15 mouse cellular contexts compared by ENCODE assay signal in genomic region chr1:107562110-107562509, GRCm38 (mm10). TPM values are rescaled to one million over a fixed set of nuclear protein-coding genes. Genes with fewer than 3 reads are reported as not detected.
DNase-seq lines count a peak whose midpoint lies in the region; ATAC-seq and TF ChIP-seq lines count a peak whose summit lies in the region.
"Had no signal": no experiment of that assay in that cellular context is flagged by ENCODE, and none has a peak within 500 bp of the region (broad histone marks: within the 10 kb centered on the region; RNA-seq: fewer than 3 reads in every experiment).

No protein-coding gene starts in this region.

- no peaks in the 10 kb centered on the region for H3K27me3 ChIP-seq in kidney, adult 2 months (replicated peaks; ENCODE audit: control insufficient read depth, insufficient read depth, low read length)
- H3K27me3 ChIP-seq: hindbrain, embryonic 15.5 days; liver, embryonic 13.5 days; stomach, embryonic 15.5 days had no signal

- H3K27ac ChIP-seq in gastrocnemius, adult 2 months: no peak overlapping the region
- no peak overlapping the region for H3K27ac ChIP-seq in kidney, adult 2 months (ENCODE audit: insufficient read depth, low read depth, low read length)
- H3K27ac ChIP-seq: hindbrain, embryonic 15.5 days; liver, embryonic 13.5 days; stomach, embryonic 15.5 days had no signal

- intact Hi-C loops in gastrocnemius, adult 2 months (cut with DNase I): no loop called here
- intact Hi-C loops in left cerebral cortex, postnatal 14 days (cut with DNase I): loop anchor here (5.0 kb wide), 3 partner anchors 80 to 545 kb away; no protein-coding TSS in a partner anchor

- H3K4me1 ChIP-seq in kidney, adult 2 months (ENCODE audit: control insufficient read depth, insufficient read depth, low read length): no peaks in the 10 kb centered on the region
- H3K4me1 ChIP-seq: hindbrain, embryonic 15.5 days; liver, embryonic 13.5 days; stomach, embryonic 15.5 days had no signal

- H3K4me3 ChIP-seq in gastrocnemius, adult 2 months: no peak overlapping the region
- H3K4me3 ChIP-seq in kidney, adult 2 months (ENCODE audit: insufficient read depth, low read depth, low read length): no peak overlapping the region
- H3K4me3 ChIP-seq: hindbrain, embryonic 15.5 days; liver, embryonic 13.5 days; stomach, embryonic 15.5 days had no signal

- H3K36me3 ChIP-seq in kidney, adult 2 months (ENCODE audit: control insufficient read depth, insufficient read depth, low read length): no peaks in the 10 kb centered on the region
- H3K36me3 ChIP-seq: hindbrain, embryonic 15.5 days; liver, embryonic 13.5 days; stomach, embryonic 15.5 days had no signal

- no peak for DNase-seq in gastrocnemius, adult 2 months
- DNase-seq in gastrocnemius, postnatal 10 days: no peak
- DNase-seq in left cerebral cortex, postnatal 14 days (ENCODE audit: low spot score in 2 of 2): peak; percentile 56
- no peak for DNase-seq in left cerebral cortex, adult 11 months (ENCODE audit: low spot score)
- DNase-seq in A20 (ENCODE audit: low read depth, low spot score): peak; percentile 22
- no peak for DNase-seq in adrenal gland, postnatal 25 days
- no peak for DNase-seq in kidney, adult 2 months
- DNase-seq: adrenal gland, postnatal 10 days; liver, embryonic 13.5 days; right cerebral cortex, postnatal 4 days; thymus, postnatal 36 days had no signal

- 73% methylated on average over 1 of the region's 1 CpGs for WGBS in kidney, adult 2 months

- peak; percentile 19; the same call in 1 of the 2 replicates for TF ChIP-seq CTCF in gastrocnemius, adult 2 months (IDR thresholded peaks at IDR 0.05)
- TF ChIP-seq CTCF in kidney, adult 2 months (conservative IDR thresholded peaks at IDR 0.05; ENCODE audit: insufficient read depth, insufficient read length, low read depth, low read length): no peak

- TF ChIP-seq POLR2A in kidney, adult 2 months (IDR thresholded peaks at IDR 0.05; ENCODE audit: low read depth, low read length): no peak

- ATAC-seq in common myeloid progenitor, adult 5-6 weeks (replicated peaks; ENCODE audit: low read depth, poor library complexity, severe bottlenecking): peak; percentile 73

RNA-seq across cellular contexts. Expression of gene Serpinb8, which starts 27.7 kb away (rescaled TPM):
- total RNA-seq in gastrocnemius, adult 2 months (2021): 1 to 10 TPM; 1.3 to 2.3 TPM
- 1 to 10 TPM; 3.6 to 5.2 TPM for total RNA-seq in gastrocnemius, postnatal 10 days (2021)
- 1 to 10 TPM; 8.3 to 9.9 TPM for total RNA-seq in left cerebral cortex, postnatal 14 days (2021)
- 0.19 and 0.55 TPM in 2 replicates for total RNA-seq in common myeloid progenitor, adult 5-6 weeks (2017)
- 3.5 and 5.2 TPM in 2 replicates for total RNA-seq in adrenal gland, postnatal 25 days (2021)
- 7.5 and 11.0 TPM in 2 replicates for polyA plus RNA-seq in kidney, adult 2 months (2012; rRNA removed)

RNA-seq across cellular contexts. Expression of gene Serpinb2, which starts 50.9 kb away (rescaled TPM):
- total RNA-seq in gastrocnemius, adult 2 months (2021): not detected
- not detected for total RNA-seq in gastrocnemius, postnatal 10 days (2021)
- under 1 TPM in 1 of 2 experiments, not detected in 1; 0.38 TPM for total RNA-seq in left cerebral cortex, postnatal 14 days (2021)
- not detected in 2 replicates for total RNA-seq in common myeloid progenitor, adult 5-6 weeks (2017)
- total RNA-seq in adrenal gland, postnatal 25 days (2021): not detected in 2 replicates
- polyA plus RNA-seq in kidney, adult 2 months (2012; rRNA removed): 0.11 TPM in 1 of 2 replicates, not detected in the other
- total RNA-seq: left cerebral cortex, postnatal 10 days had no signal
- polyA plus RNA-seq: hindbrain, embryonic 15.5 days had no signal

Comparison
In these comparisons a context has a peak if more than half of its experiments do, and no peak if none do; other contexts are left out.
1. DNase-seq: peak in left cerebral cortex, postnatal 14 days (2 of 2) and A20 (single experiment); none in gastrocnemius, adult 2 months (single experiment), gastrocnemius, postnatal 10 days (single experiment), left cerebral cortex, adult 11 months (single experiment), adrenal gland, postnatal 25 days (single experiment) and kidney, adult 2 months (single experiment).